Mouse (Mus musculus) hindbrain, embryonic 14.5 days (tissue): Measurements from ENCODE around the gene Sec14l1. TPM values are rescaled to one million over a fixed set of nuclear protein-coding genes. Genes with fewer than 3 reads are reported as not detected.

Source experiments
- ATAC-seq: fragments of 200-750 bp; cut with Nextera tagmentation; 2 replicates; pipeline ENCODE4 v1.8.0; 2017; ENCODE audit warnings: moderate number of reproducible peaks, mild to moderate bottlenecking, moderate TSS enrichment, moderate library complexity; ENCODE audit not compliant: low FRiP score
- DNase-seq: peaks from one replicate; pipeline ENCODE4 v3.0.0-alpha.2; 2015; ENCODE audit warnings: low spot score
- H3K27ac ChIP-seq: fragments of 300-500 bp; sonication (generic); 2 replicates; pipeline ENCODE4 v1.5.1; 2014; ENCODE audit warnings: mild to moderate bottlenecking, moderate library complexity
- H3K27me3 ChIP-seq: fragments of 300-500 bp; sonication (generic); 2 replicates; pipeline ENCODE4 v1.6.1; 2014; ENCODE audit warnings: mild to moderate bottlenecking, low read length, mixed read lengths; ENCODE audit not compliant: control insufficient read depth, insufficient read depth
- H3K36me3 ChIP-seq: fragments of 300-500 bp; sonication (generic); replicated peaks from 2 replicates; pipeline ENCODE4 v1.6.1; 2014; ENCODE audit not compliant: control insufficient read depth, insufficient read depth
- H3K4me1 ChIP-seq: fragments of 300-500 bp; sonication (generic); replicated peaks from 2 replicates; pipeline ENCODE4 v1.6.1; 2014; ENCODE audit warnings: antibody characterized with exemption, low read length, mixed read lengths; ENCODE audit not compliant: control insufficient read depth, insufficient read depth
- H3K4me2 ChIP-seq: fragments of 300-500 bp; sonication (generic); replicated peaks from 2 replicates; pipeline ENCODE4 v1.6.1; 2014; ENCODE audit warnings: mild to moderate bottlenecking, moderate library complexity
- H3K4me3 ChIP-seq: fragments of 300-500 bp; sonication (generic); replicated peaks from 2 replicates; pipeline ENCODE4 v1.5.1; 2014; ENCODE audit warnings: mild to moderate bottlenecking, low read length
- H3K9ac ChIP-seq: fragments of 300-500 bp; sonication (generic); 2 replicates; pipeline ENCODE4 v1.6.1; 2014
- H3K9me3 ChIP-seq: fragments of 300-500 bp; sonication (generic); 2 replicates; pipeline ENCODE4 v1.6.1; 2016; ENCODE audit warnings: low read length; ENCODE audit not compliant: control insufficient read depth
- whole genome bisulfite sequencing: fragments of 180-500 bp; shearing (Covaris S2); extraction: QIAGEN DNeasy Blood & Tissue Kit; methylation state at CpG from one replicate; pipeline ENCODE4 v1.1.7; 2014; 5-methylcytosine and 5-hydroxymethylcytosine counted together
- polyA plus RNA-seq: library from polyadenylated mRNA; unstranded; fragments of >200 nt; fragmentation: Nextera tagmentation; extraction: Ambion mirVana; gene quantifications from 2 replicates; pipeline ENCODE4 v1.2.1, GENCODE M21; 2014

Gene Sec14l1
- polyA plus RNA-seq, 1 experiment from 2014 or later = 41.9 TPM

GRCm38 (mm10) chr11:117104044-117104757 lies 10.8 kb upstream of the Sec14l1 start:
- H3K4me3 ChIP-seq = no peak overlapping the region
- 78% methylated on average over 10 of the region's 10 CpGs for WGBS
- no peak overlapping the region for H3K4me2 ChIP-seq
- H3K4me1 ChIP-seq = peaks cover 5% of the 10 kb centered on the region
- no peak overlapping the region for H3K9ac ChIP-seq
- no peak for DNase-seq
- H3K9me3 ChIP-seq = no peaks in the 10 kb centered on the region
- H3K27ac ChIP-seq = no peak overlapping the region
- no peaks in the 10 kb centered on the region for H3K27me3 ChIP-seq
- no peaks in the 10 kb centered on the region for H3K36me3 ChIP-seq
- ATAC-seq = no peak

DNA sequence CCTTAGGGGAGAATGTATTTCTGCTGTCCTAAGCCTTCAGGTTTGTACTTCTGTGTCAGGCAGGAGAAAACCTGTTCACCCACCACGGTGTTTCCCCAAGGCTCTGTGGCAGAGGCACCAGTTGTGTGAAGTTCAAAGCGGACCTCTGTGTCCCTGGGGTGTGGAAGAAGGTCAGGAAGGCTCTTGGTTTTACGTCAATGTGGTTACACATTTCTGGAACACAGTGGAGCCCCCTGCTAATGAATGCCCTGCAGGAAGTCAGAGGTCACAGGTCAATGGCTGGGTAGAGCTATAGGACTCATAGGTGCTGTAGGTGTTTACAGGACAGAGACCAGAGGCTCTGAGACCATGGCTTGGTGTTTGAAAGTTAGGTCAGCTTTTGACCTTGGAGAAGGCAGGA lies 9.7 kb upstream of the Sec14l1 start:
- Histone ChIP-seq H3K36me3 (no peaks in the 10 kb centered on the region), H3K9me3 (no peaks in the 10 kb centered on the region), H3K27me3 (no peaks in the 10 kb centered on the region), H3K4me2 (no peak overlapping the region), H3K9ac (no peak overlapping the region), H3K4me3 (no peak overlapping the region), H3K27ac (no peak overlapping the region), H3K4me1 (peaks cover 5% of the 10 kb centered on the region)
- 82% methylated on average over 3 of the region's 3 CpGs for WGBS
- ATAC-seq (no peak), DNase-seq (no peak)

GRCm38 (mm10) chr11:117105850-117106249 lies 9.1 kb upstream of the Sec14l1 start:
- no peak for ATAC-seq

DNA sequence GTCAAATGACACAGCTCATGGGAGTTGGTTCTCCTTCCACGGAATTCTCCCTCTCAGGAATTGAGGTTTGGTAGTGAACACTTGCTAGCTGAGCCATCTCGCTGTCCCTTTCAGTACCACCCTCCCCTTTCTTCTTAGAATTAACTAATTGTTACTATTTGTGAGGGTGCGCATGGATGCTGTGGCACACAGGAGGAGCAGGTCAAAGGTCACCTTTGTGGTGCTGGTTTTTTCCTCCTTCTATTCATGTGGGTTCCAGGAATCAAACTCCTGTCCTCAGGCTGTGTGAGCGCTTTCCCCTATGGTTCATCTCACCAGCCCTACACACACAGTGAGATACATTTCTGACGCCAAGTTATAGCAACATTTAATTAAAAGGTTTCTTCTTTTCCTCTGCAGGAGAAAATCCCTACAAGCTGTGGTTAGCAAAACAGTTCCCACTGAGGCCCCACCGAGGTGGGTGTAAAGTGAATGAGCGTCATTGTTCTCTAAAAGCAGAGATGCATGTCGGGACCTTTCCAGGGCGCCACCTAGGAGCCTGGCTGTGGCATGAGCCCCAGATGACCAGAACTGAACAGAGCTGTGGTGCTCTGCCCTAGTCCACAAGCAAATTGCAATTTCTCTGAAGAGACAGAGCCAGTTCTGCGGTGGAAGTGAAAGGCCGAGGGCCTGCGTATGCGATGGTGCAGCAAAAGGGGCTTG lies 8.2 kb upstream of the Sec14l1 start:
- ATAC-seq (no peak), DNase-seq (no peak)
- H3K9me3 ChIP-seq = no peaks in the 10 kb centered on the region
- no peak overlapping the region for H3K4me3 ChIP-seq
- 17% methylated on average over 13 of the region's 13 CpGs for WGBS
- no peaks in the 10 kb centered on the region for H3K36me3 ChIP-seq
- H3K27me3 ChIP-seq = no peaks in the 10 kb centered on the region
- 0 out of 2 replicates have a peak overlapping the region, but pooled peaks have one; percentile 24 for H3K27ac ChIP-seq
- no peak overlapping the region for H3K4me2 ChIP-seq
- H3K4me1 ChIP-seq = no peaks in the 10 kb centered on the region; the same call in 1 of the 2 replicates
- no peak overlapping the region for H3K9ac ChIP-seq

More at GRCm38 (mm10) chr11:117105850-117106249, 9.1 kb upstream of the Sec14l1 start:
- Histone ChIP-seq H3K9ac (no peak overlapping the region), H3K4me1 (peaks cover 5% of the 10 kb centered on the region), H3K27me3 (no peaks in the 10 kb centered on the region), H3K27ac (no peak overlapping the region), H3K4me2 (no peak overlapping the region), H3K9me3 (no peaks in the 10 kb centered on the region), H3K4me3 (no peak overlapping the region), H3K36me3 (no peaks in the 10 kb centered on the region)
- DNase-seq = no peak
- 87% methylated on average over 7 of the region's 7 CpGs for WGBS

DNA sequence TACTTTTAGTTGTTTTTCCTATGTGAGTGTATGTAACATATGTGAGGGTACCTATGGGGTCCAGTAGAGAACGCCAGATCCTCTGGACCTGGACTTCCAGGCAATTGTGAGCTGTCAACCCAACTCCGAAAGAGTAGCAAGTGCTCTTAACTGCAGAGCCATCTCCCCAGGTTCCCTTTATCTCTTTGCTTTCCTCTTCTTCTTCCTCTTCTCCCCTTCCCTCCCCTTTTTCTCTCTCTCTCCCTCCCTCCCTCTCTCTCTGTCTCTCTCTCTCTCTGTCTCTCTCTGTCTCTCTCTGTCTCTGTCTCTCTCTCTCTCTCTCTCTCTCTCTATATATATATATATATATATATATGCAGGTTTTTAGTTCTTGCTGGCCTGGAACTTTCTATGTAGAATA lies 7.1 kb upstream of the Sec14l1 start:
- no peak for DNase-seq
- no peak for ATAC-seq
- H3K4me2 ChIP-seq = no peak overlapping the region
- no peak overlapping the region for H3K27ac ChIP-seq
- H3K36me3 ChIP-seq = no peaks in the 10 kb centered on the region
- H3K9ac ChIP-seq = no peak overlapping the region
- no peak overlapping the region for H3K4me3 ChIP-seq
- WGBS = 96% methylated on average over 2 of the region's 2 CpGs
- H3K27me3 ChIP-seq = no peaks in the 10 kb centered on the region
- no peaks in the 10 kb centered on the region for H3K9me3 ChIP-seq
- no peaks in the 10 kb centered on the region for H3K4me1 ChIP-seq

DNA sequence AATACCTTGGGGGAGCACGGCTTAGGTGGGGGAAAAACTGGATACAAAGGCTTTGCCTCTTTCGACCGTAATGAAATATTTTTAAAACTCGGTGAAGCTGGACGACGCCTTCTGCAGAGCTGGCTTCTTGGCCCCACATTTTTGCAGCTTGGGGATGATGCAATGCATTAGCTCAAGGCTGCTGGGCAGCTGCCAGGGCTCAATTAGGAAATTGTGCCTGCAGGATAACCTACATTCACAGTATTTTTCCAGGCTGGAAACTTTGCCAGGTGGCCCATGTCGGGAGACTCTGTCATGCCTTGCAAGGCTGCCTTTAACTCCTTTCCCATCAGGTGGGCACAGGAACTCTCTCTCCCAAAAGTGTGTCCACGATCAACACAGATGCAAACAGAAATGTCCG lies 6.4 kb upstream of the Sec14l1 start:
- H3K27me3 ChIP-seq = no peaks in the 10 kb centered on the region
- no peak overlapping the region for H3K4me3 ChIP-seq
- ATAC-seq = no peak
- no peak overlapping the region for H3K27ac ChIP-seq
- H3K9ac ChIP-seq = no peak overlapping the region
- H3K9me3 ChIP-seq = no peaks in the 10 kb centered on the region
- H3K4me2 ChIP-seq = no peak overlapping the region
- H3K36me3 ChIP-seq = no peaks in the 10 kb centered on the region
- DNase-seq = peak; percentile 43
- WGBS = 74% methylated on average over 9 of the region's 9 CpGs
- H3K4me1 ChIP-seq = no peaks in the 10 kb centered on the region

DNA sequence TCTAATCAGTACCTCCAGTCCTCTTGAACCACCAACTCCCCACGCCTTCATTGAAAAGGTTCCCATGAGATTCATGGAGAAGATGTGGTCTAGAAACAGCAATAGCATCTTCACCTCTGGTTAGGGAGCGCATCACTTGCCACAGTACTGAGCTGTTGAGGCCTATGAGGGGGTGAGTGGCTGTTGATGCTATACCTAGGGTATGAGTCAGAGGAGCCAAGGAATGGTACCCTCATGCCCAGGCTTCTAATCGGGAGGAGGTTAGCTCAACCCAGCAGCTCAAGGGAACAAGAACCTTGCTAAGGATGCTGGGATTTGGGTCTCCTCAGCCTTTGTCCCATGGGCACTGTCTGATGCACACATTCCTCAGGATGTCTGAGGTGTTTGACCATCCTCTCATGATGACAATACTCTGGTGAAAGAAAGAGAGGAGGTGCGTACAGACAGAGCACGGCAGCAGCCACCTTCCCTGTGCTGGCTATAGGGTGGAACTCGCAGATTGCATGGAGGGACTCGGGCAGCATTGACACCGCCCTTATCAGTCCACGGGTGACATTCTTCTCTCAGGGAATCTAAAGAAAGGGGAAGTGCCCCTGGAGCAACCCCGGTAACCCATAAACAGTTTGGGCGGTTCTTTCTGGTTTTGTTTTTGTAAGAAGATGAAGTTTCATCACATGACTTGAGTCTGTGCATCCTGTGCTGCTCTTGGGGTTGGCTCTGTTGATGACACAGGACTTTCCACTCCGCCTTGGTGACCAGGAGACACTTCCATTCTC lies 5.6 kb upstream of the Sec14l1 start:
- H3K9ac ChIP-seq = no peak overlapping the region
- 91% methylated on average over 12 of the region's 12 CpGs for WGBS

DNA sequence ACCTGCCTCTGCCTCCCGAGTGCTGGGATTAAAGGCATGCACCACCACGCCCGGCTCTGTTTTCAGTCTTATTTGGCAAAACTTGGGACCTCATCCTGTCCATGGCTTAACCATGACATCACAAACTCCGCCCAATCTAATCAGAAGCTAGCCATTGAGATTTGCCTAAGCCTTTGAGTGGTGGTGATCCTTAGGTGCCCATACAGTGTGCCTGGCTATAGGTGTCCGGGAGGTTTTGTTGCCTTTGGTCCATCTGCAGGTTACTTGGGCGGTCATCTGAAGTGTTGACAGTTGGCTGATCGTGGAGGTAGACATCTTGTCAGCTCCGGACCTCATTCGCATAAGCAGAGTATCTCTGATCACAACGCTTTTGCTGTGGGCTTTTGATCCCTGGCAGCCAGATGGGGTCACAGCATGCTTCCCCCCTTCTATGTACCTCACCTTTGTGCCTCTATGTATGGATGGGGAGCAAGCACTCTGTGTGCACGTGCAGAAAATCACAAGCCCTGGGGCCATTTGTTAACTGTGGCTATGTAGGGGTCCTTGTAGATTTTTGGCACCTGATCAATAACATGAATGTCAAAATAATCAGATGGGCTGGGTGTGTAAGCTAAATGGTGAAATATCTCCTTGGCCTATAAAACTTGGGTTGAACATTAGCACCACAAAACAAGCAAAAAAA lies 2.9 kb upstream of the Sec14l1 start:
- Histone ChIP-seq H3K4me1 (peaks cover 14% of the 10 kb centered on the region), H3K36me3 (no peaks in the 10 kb centered on the region; the same call in 1 of the 2 replicates), H3K9me3 (no peaks in the 10 kb centered on the region), H3K27me3 (no peaks in the 10 kb centered on the region), H3K9ac (no peak overlapping the region), H3K27ac (no peak overlapping the region), H3K4me3 (no peak overlapping the region), H3K4me2 (no peak overlapping the region)
- WGBS = 89% methylated on average over 11 of the region's 11 CpGs
- no peak for DNase-seq
- ATAC-seq = no peak

More for the DNA sequence above, 5.6 kb upstream of the Sec14l1 start:
- Histone ChIP-seq H3K9me3 (no peaks in the 10 kb centered on the region), H3K27me3 (no peaks in the 10 kb centered on the region), H3K4me3 (no peak overlapping the region), H3K36me3 (no peaks in the 10 kb centered on the region), H3K27ac (no peak overlapping the region), H3K4me2 (no peak overlapping the region), H3K4me1 (no peaks in the 10 kb centered on the region)
- ATAC-seq (no peak), DNase-seq (no peak)

DNA sequence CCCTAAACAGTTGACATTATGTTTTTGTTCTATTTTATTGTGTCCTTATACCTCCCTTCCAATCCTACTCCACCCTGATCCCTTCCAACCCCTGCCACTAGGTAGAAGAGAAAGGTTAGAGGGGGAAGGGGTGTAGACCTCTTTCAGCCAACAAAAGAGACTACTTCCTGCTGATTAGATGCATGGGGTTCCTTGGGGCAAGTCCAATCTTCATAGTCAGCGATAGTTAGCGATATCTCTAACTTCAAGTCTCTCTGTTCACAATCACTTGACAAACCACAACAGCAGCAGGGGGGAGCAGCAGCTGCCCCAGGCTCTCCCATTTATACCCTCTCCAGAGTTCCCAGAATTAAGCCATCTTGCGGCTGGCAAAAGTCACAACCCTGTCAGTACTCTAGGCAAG lies 2.3 kb upstream of the Sec14l1 start:
- Histone ChIP-seq H3K4me3 (no peak overlapping the region), H3K27me3 (no peaks in the 10 kb centered on the region), H3K9ac (no peak overlapping the region), H3K36me3 (peaks cover under 1% of the 10 kb centered on the region; the same call in 1 of the 2 replicates), H3K4me1 (peaks cover 19% of the 10 kb centered on the region), H3K4me2 (no peak overlapping the region), H3K9me3 (no peaks in the 10 kb centered on the region), H3K27ac (no peak overlapping the region)
- DNase-seq = no peak
- WGBS = 76% methylated on average over 3 of the region's 3 CpGs
- no peak for ATAC-seq
